Mouse (Mus musculus) ES-E14 (cell line): ENCODE measurements around the gene Eif2d. TPM values are rescaled to one million over a fixed set of nuclear protein-coding genes. Genes with fewer than 3 reads are reported as not detected.

Experiments
- DNase-seq: peaks from one replicate; pipeline ENCODE4 v3.0.0-alpha.2; 2013; ENCODE audit warnings: low read depth, low spot score
- H3K27ac ChIP-seq: 2 replicates; pipeline ENCODE4 v1.5.1; 2012; ENCODE audit warnings: low read depth, mild to moderate bottlenecking, low read length, moderate library complexity, mixed read lengths; ENCODE audit not compliant: poor library complexity, insufficient read depth, severe bottlenecking
- H3K36me3 ChIP-seq: 2 replicates; pipeline ENCODE4 v1.6.1; 2012; ENCODE audit warnings: mild to moderate bottlenecking, low read length, moderate library complexity, mixed read lengths; ENCODE audit not compliant: control insufficient read depth, poor library complexity, insufficient read depth, severe bottlenecking
- H3K4me1 ChIP-seq, 2 experiments: fragments of 150-350 bp in 1 of 2; sonication (generic) in 1 of 2; 2 replicates each; pipeline ENCODE4 v1.6.1; 2012; ENCODE audit warnings: low read length in 2 of 2, mild to moderate bottlenecking in 1 of 2, mixed read lengths in 1 of 2; ENCODE audit not compliant: control insufficient read depth in 2 of 2, insufficient read depth in 2 of 2, poor library complexity in 1 of 2
- H3K4me3 ChIP-seq, 2 experiments: fragments of 150-350 bp in 1 of 2; sonication (generic) in 1 of 2; 2 replicates each; pipeline ENCODE4 v1.5.1; 2012; ENCODE audit warnings: low read length in 2 of 2, low read depth in 1 of 2, mild to moderate bottlenecking in 1 of 2, mixed read lengths in 1 of 2; ENCODE audit not compliant: insufficient read depth in 1 of 2, poor library complexity in 1 of 2, severe bottlenecking in 1 of 2
- H3K9ac ChIP-seq: 2 replicates; pipeline ENCODE4 v1.6.1; 2012; ENCODE audit warnings: low read depth, mild to moderate bottlenecking, low read length, mixed read lengths; ENCODE audit not compliant: poor library complexity, insufficient read depth, severe bottlenecking
- H3K9me3 ChIP-seq: fragments of 150-350 bp; sonication (generic); 2 replicates; pipeline ENCODE4 v1.6.1; 2012; ENCODE audit warnings: low read depth, mild to moderate bottlenecking, low read length; ENCODE audit not compliant: control insufficient read depth, insufficient read depth
- CHD2 ChIP-seq: IDR thresholded peaks from 2 replicates; pipeline ENCODE4 v1.6.1; 2014; ENCODE audit warnings: mild to moderate bottlenecking, low read depth, low read length, inconsistent platforms
- HCFC1 ChIP-seq: IDR thresholded peaks from 2 replicates; pipeline ENCODE4 v1.6.1; 2012; ENCODE audit warnings: low read length, inconsistent platforms, borderline replicate concordance; ENCODE audit not compliant: insufficient read depth
- MAFK ChIP-seq: IDR thresholded peaks from 2 replicates; pipeline ENCODE4 v1.6.1; 2014; ENCODE audit warnings: mild to moderate bottlenecking, low read depth, low read length, inconsistent platforms; ENCODE audit not compliant: insufficient read depth
- ZC3H11A ChIP-seq: IDR thresholded peaks from 2 replicates; pipeline ENCODE4 v1.6.1; 2012; ENCODE audit warnings: low read depth, mild to moderate bottlenecking, inconsistent platforms, low read length, borderline replicate concordance
- ZNF384 ChIP-seq: IDR thresholded peaks from 2 replicates; pipeline ENCODE4 v1.6.1; 2012; ENCODE audit warnings: low read depth, low read length, inconsistent platforms
- in situ Hi-C, 2 experiments: fragments of 600-800 bp; cut with MboI; formaldehyde crosslinking; loops; one replicate each; pipeline ENCODE4 v1.15.1; 2025; ENCODE audit warnings: low sequenced_read_pairs in 2 of 2, inconsistent platforms in 1 of 2; ENCODE audit not compliant: unreplicated experiment in 2 of 2
- total RNA-seq: library from RNA; depleted of rRNA; stranded (reverse); fragments of 300-350 nt; gene quantifications from 2 replicates; pipeline ENCODE4 v1.2.3, GENCODE M21; 2012; rRNA removed

Gene Eif2d
- total RNA-seq, 1 experiment = 64.5 TPM

GRCm38 (mm10) chr1:131236077-131236476 is 83.1 kb downstream of the Eif2d start:
- Histone ChIP-seq H3K9me3 (no peaks in the 10 kb centered on the region), H3K27ac (no peak overlapping the region), H3K4me1 (no peaks in the 10 kb centered on the region), H3K9ac (no peak overlapping the region), H3K36me3 (no peaks in the 10 kb centered on the region), H3K4me3 (no peak overlapping the region)
- TF ChIP-seq CHD2 = no peak
- TF ChIP-seq ZC3H11A = no peak
- no peak for TF ChIP-seq MAFK
- no peak for TF ChIP-seq HCFC1
- no peak for TF ChIP-seq ZNF384
- in situ Hi-C loops = no loop called here
- no peak for DNase-seq

Other genes starting within 250 kb of the Eif2d start
- not detected in 2 replicates for gene Il20, start 241.7 kb upstream of the Eif2d start, total RNA-seq
- 0.36 TPM in 1 of 2 replicates, not detected in the other for gene Il19, start 213.1 kb upstream of the Eif2d start, total RNA-seq
- 0.48 and 1.8 TPM in 2 replicates for gene Il10, start 133.3 kb upstream of the Eif2d start, total RNA-seq
- gene Mapkapk2, start 55.4 kb upstream of the Eif2d start, total RNA-seq = 27.3 and 38.0 TPM in 2 replicates
- 18.6 and 22.1 TPM in 2 replicates for gene Dyrk3, start 14.8 kb upstream of the Eif2d start, total RNA-seq
- 0.76 and 1.2 TPM in 2 replicates for gene Rassf5, start 92.1 kb downstream of the Eif2d start, total RNA-seq
- gene Ikbke, start 126.4 kb downstream of the Eif2d start, total RNA-seq = 4.2 and 4.5 TPM in 2 replicates